Mouse (Mus musculus): ENCODE measurements around the gene Casp14. TPM values are rescaled to one million over a fixed set of nuclear protein-coding genes. Genes with fewer than 3 reads are reported as not detected.

The Casp14 gene
- polyA plus RNA-seq, 1 experiment, result not detected

DNA sequence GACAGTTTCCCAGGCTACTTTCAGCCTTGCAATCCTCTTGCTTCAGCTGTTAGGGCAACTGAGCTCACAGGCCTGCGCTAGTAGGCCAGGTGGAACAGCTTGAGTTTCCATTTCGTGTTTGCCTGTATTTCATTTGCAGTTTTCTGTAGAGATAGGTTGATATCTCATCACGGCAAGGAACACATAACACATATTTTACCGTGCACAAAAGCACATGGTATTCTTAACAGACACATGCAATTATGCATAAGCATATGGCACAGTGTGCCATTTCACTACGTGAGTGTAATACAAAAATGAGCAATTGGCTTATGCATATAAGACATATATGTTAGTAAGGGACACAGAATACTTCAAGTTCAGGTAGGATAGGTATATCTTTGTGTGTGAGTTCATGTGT is 9.8 kb upstream of the Casp14 start:
- TF ChIP-seq CEBPB (IDR thresholded peaks at IDR 0.05; ENCODE audit: insufficient read depth, poor library complexity, severe bottlenecking) (no peak), POLR2A (IDR thresholded peaks at IDR 0.05; ENCODE audit: insufficient read length, low read depth) (no peak), TCF3 (IDR thresholded peaks at IDR 0.05; ENCODE audit: insufficient read length, low read depth) (no peak), REST (IDR thresholded peaks at IDR 0.05; ENCODE audit: insufficient read depth, insufficient read length) (no peak), E2F4 (IDR thresholded peaks at IDR 0.05; ENCODE audit: insufficient read depth) (no peak)
- Histone ChIP-seq H3K4me3 (no peak overlapping the region), H3K4me2 (ENCODE audit: low read depth) (no peak overlapping the region), H3K36me3 (ENCODE audit: control insufficient read depth, insufficient read depth) (no peaks in the 10 kb centered on the region), H3ac (ENCODE audit: control insufficient read depth, insufficient read length) (no peak overlapping the region), H3K79me2 (ENCODE audit: control insufficient read depth, insufficient read depth) (no peaks in the 10 kb centered on the region), H3K27me3 (ENCODE audit: control insufficient read depth, insufficient read depth, insufficient read length) (no peaks in the 10 kb centered on the region)

DNA sequence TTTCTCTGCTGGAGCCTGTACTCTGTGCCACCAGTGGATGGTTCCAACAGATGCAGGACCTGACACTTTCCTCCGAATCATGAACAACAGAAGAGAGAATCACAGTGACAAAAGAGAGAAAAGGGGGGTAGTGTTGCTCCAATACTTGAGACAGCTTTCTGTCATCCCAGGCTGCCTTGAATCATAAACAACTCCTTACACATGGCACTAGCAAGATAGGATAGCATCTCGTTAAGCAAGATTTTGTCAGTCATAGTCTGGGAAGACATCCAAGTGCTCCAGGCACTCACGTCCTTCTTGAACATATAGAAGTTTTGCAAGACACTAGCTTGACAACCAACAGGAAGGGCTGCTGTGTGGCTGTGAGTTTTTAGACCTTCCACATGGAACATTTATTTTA is 8.9 kb upstream of the Casp14 start:
- Histone ChIP-seq H3ac (ENCODE audit: control insufficient read depth, insufficient read length) (no peak overlapping the region), H3K4me3 (no peak overlapping the region), H3K27me3 (ENCODE audit: control insufficient read depth, insufficient read depth, insufficient read length) (no peaks in the 10 kb centered on the region), H3K79me2 (ENCODE audit: control insufficient read depth, insufficient read depth) (no peaks in the 10 kb centered on the region), H3K4me2 (ENCODE audit: low read depth) (no peak overlapping the region), H3K36me3 (ENCODE audit: control insufficient read depth, insufficient read depth) (no peaks in the 10 kb centered on the region)
- no peak for TF ChIP-seq TCF12 (IDR thresholded peaks at IDR 0.05; ENCODE audit: insufficient read depth, poor library complexity, severe bottlenecking)
- TF ChIP-seq MAX (IDR thresholded peaks at IDR 0.05; ENCODE audit: low read depth), result no peak
- no peak for TF ChIP-seq POLR2AphosphoS2 (IDR thresholded peaks at IDR 0.05; ENCODE audit: insufficient read length, low read depth)
- TF ChIP-seq MYOD1 (IDR thresholded peaks at IDR 0.05; ENCODE audit: control insufficient read depth in 1 of 3, insufficient read length in 2 of 3, low read depth in 2 of 3), result no peak
- no peak for TF ChIP-seq TCF3 (IDR thresholded peaks at IDR 0.05; ENCODE audit: insufficient read length, low read depth)

DNA sequence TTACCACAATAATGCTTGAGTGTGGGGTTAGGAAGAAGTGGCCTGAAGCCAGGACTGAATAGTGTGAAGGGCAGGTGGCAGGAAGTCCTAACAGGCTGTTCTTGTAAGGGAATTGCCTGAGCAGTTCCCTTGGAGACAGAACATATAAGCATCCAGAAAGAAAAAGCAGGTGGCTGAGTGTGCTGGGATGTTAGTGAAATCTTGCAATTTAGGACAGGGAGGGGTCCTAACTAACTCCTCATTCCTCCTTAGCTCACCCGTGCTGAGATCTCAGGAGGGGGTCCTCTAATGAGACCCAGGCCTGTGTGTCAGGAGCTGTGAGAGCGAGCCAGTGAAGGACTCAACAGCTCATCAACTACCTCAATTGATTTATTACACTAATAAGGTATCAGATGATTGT is 5.3 kb upstream of the Casp14 start:
- H3K36me3 ChIP-seq (ENCODE audit: control insufficient read depth, insufficient read depth), result no peaks in the 10 kb centered on the region
- TF ChIP-seq USF1 (IDR thresholded peaks at IDR 0.05; ENCODE audit: low read depth), result no peak
- no peak for TF ChIP-seq MAX (IDR thresholded peaks at IDR 0.05; ENCODE audit: low read depth)
- no peak for TF ChIP-seq MYOG (IDR thresholded peaks at IDR 0.05; ENCODE audit: control insufficient read depth in 1 of 3, insufficient read depth in 1 of 3, insufficient read length in 2 of 3, low read depth in 2 of 3)
- no peak for TF ChIP-seq TCF12 (IDR thresholded peaks at IDR 0.05; ENCODE audit: insufficient read depth, poor library complexity, severe bottlenecking)
- TF ChIP-seq POLR2A (IDR thresholded peaks at IDR 0.05; ENCODE audit: insufficient read length, low read depth), result no peak
- no peak for TF ChIP-seq REST (IDR thresholded peaks at IDR 0.05; ENCODE audit: insufficient read depth, insufficient read length)
- TF ChIP-seq CEBPB (IDR thresholded peaks at IDR 0.05; ENCODE audit: insufficient read depth, poor library complexity, severe bottlenecking), result no peak
- TF ChIP-seq SRF (IDR thresholded peaks at IDR 0.05; ENCODE audit: control insufficient read depth, insufficient read length, low read depth), result no peak
- TF ChIP-seq MYOD1 (IDR thresholded peaks at IDR 0.05; ENCODE audit: control insufficient read depth in 1 of 3, insufficient read length in 2 of 3, low read depth in 2 of 3), result no peak
- TF ChIP-seq E2F4 (IDR thresholded peaks at IDR 0.05; ENCODE audit: insufficient read depth), result no peak
- no peak overlapping the region for H3K4me3 ChIP-seq
- no peak overlapping the region for H3K4me2 ChIP-seq (ENCODE audit: low read depth)
- H3K79me2 ChIP-seq (ENCODE audit: control insufficient read depth, insufficient read depth), result no peaks in the 10 kb centered on the region
- no peak overlapping the region for H3ac ChIP-seq (ENCODE audit: control insufficient read depth, insufficient read length)
- no peaks in the 10 kb centered on the region for H3K27me3 ChIP-seq (ENCODE audit: control insufficient read depth, insufficient read depth, insufficient read length)

GRCm38 (mm10) chr10:78722654-78723053 is 4.6 kb upstream of the Casp14 start:
- no peaks in the 10 kb centered on the region for H3K36me3 ChIP-seq (ENCODE audit: control insufficient read depth, insufficient read depth)
- no peak overlapping the region for H3ac ChIP-seq (ENCODE audit: control insufficient read depth, insufficient read length)
- H3K4me3 ChIP-seq, result no peak overlapping the region
- no peaks in the 10 kb centered on the region for H3K27me3 ChIP-seq (ENCODE audit: control insufficient read depth, insufficient read depth, insufficient read length)
- H3K4me2 ChIP-seq (ENCODE audit: low read depth), result no peak overlapping the region
- no peak for TF ChIP-seq TCF12 (IDR thresholded peaks at IDR 0.05; ENCODE audit: insufficient read depth, poor library complexity, severe bottlenecking)
- no peak for TF ChIP-seq CEBPB (IDR thresholded peaks at IDR 0.05; ENCODE audit: insufficient read depth, poor library complexity, severe bottlenecking)
- no peak for TF ChIP-seq MYOG (IDR thresholded peaks at IDR 0.05; ENCODE audit: control insufficient read depth in 1 of 3, insufficient read depth in 1 of 3, insufficient read length in 2 of 3, low read depth in 2 of 3)
- no peak for TF ChIP-seq REST (IDR thresholded peaks at IDR 0.05; ENCODE audit: insufficient read depth, insufficient read length)
- TF ChIP-seq USF1 (IDR thresholded peaks at IDR 0.05; ENCODE audit: low read depth), result no peak
- TF ChIP-seq TCF3 (IDR thresholded peaks at IDR 0.05; ENCODE audit: insufficient read length, low read depth), result no peak
- no peaks in the 10 kb centered on the region for H3K79me2 ChIP-seq (ENCODE audit: control insufficient read depth, insufficient read depth)

- H3ac ChIP-seq (ENCODE audit: control insufficient read depth, insufficient read length), result no peak overlapping the region
- no peaks in the 10 kb centered on the region for H3K27me3 ChIP-seq (ENCODE audit: control insufficient read depth, insufficient read depth, insufficient read length)
- H3K4me2 ChIP-seq (ENCODE audit: low read depth), result no peak overlapping the region
- no peak for TF ChIP-seq CEBPB (IDR thresholded peaks at IDR 0.05; ENCODE audit: insufficient read depth, poor library complexity, severe bottlenecking)
- no peak for TF ChIP-seq MYOD1 (IDR thresholded peaks at IDR 0.05; ENCODE audit: control insufficient read depth in 1 of 3, insufficient read length in 2 of 3, low read depth in 2 of 3)
- TF ChIP-seq POLR2AphosphoS2 (IDR thresholded peaks at IDR 0.05; ENCODE audit: insufficient read length, low read depth), result no peak
- no peak for TF ChIP-seq POLR2A (IDR thresholded peaks at IDR 0.05; ENCODE audit: insufficient read length, low read depth)
- no peaks in the 10 kb centered on the region for H3K36me3 ChIP-seq (ENCODE audit: control insufficient read depth, insufficient read depth)
- no peak overlapping the region for H3K4me3 ChIP-seq
- H3K79me2 ChIP-seq (ENCODE audit: control insufficient read depth, insufficient read depth), result no peaks in the 10 kb centered on the region
Observed at GRCm38 (mm10) chr10:78722036-78722435, 3.9 kb upstream of the Casp14 start.

- Histone ChIP-seq H3K79me2 (ENCODE audit: control insufficient read depth, insufficient read depth) (no peaks in the 10 kb centered on the region), H3K4me3 (no peak overlapping the region), H3K4me2 (ENCODE audit: low read depth) (no peak overlapping the region), H3K27me3 (ENCODE audit: control insufficient read depth, insufficient read depth, insufficient read length) (no peaks in the 10 kb centered on the region), H3ac (ENCODE audit: control insufficient read depth, insufficient read length) (no peak overlapping the region), H3K36me3 (ENCODE audit: control insufficient read depth, insufficient read depth) (no peaks in the 10 kb centered on the region)
- TF ChIP-seq POLR2A (IDR thresholded peaks at IDR 0.05; ENCODE audit: insufficient read length, low read depth) (no peak), SRF (IDR thresholded peaks at IDR 0.05; ENCODE audit: control insufficient read depth, insufficient read length, low read depth) (no peak), MAX (IDR thresholded peaks at IDR 0.05; ENCODE audit: low read depth) (no peak), TCF3 (IDR thresholded peaks at IDR 0.05; ENCODE audit: insufficient read length, low read depth) (no peak), CEBPB (IDR thresholded peaks at IDR 0.05; ENCODE audit: insufficient read depth, poor library complexity, severe bottlenecking) (no peak), MYOD1 (IDR thresholded peaks at IDR 0.05; ENCODE audit: control insufficient read depth in 1 of 3, insufficient read length in 2 of 3, low read depth in 2 of 3) (no peak), REST (IDR thresholded peaks at IDR 0.05; ENCODE audit: insufficient read depth, insufficient read length) (no peak), TCF12 (IDR thresholded peaks at IDR 0.05; ENCODE audit: insufficient read depth, poor library complexity, severe bottlenecking) (no peak), POLR2AphosphoS2 (IDR thresholded peaks at IDR 0.05; ENCODE audit: insufficient read length, low read depth) (no peak), E2F4 (IDR thresholded peaks at IDR 0.05; ENCODE audit: insufficient read depth) (no peak), MYOG (IDR thresholded peaks at IDR 0.05; ENCODE audit: control insufficient read depth in 1 of 3, insufficient read depth in 1 of 3, insufficient read length in 2 of 3, low read depth in 2 of 3) (no peak), USF1 (IDR thresholded peaks at IDR 0.05; ENCODE audit: low read depth) (no peak)
Observed at GRCm38 (mm10) chr10:78716231-78716630, 1.9 kb downstream of the Casp14 start.

All from myocyte (in vitro differentiated cells).